Mouse (Mus musculus) MEL (cell line): ENCODE results near the gene Rora. TPM values are rescaled to one million over a fixed set of nuclear protein-coding genes. Genes with fewer than 3 reads are reported as not detected.
A peak's percentile ranks its signal among the peaks of the same experiment; 100 is the strongest.

Source experiments
- DNase-seq: peaks from one replicate; pipeline ENCODE4 v3.0.0; 2011; ENCODE audit warnings: low read depth, low spot score
- H3K27ac ChIP-seq: 2 replicates; pipeline ENCODE4 v1.5.1; 2012; ENCODE audit warnings: low read depth, mild to moderate bottlenecking, control low read depth, low read length, moderate library complexity; ENCODE audit not compliant: control insufficient read depth
- H3K27me3 ChIP-seq, 2 experiments: fragments of 150-350 bp in 1 of 2; sonication (generic) in 1 of 2; 2 replicates each; pipeline ENCODE4 v1.6.1; 2012; ENCODE audit warnings: low read length in 2 of 2, mild to moderate bottlenecking in 2 of 2, improper control_type of control experiment in 1 of 2, moderate library complexity in 1 of 2; ENCODE audit not compliant: insufficient read depth in 2 of 2, control insufficient read depth in 1 of 2
- H3K36me3 ChIP-seq, 2 experiments: 2 replicates each; pipeline ENCODE4 v1.6.1; 2012 to 2014; ENCODE audit warnings: low read length in 2 of 2, improper control_type of control experiment in 1 of 2, inconsistent platforms in 1 of 2, mild to moderate bottlenecking in 1 of 2; ENCODE audit not compliant: insufficient read depth in 2 of 2, control insufficient read depth in 1 of 2
- H3K4me1 ChIP-seq, 2 experiments: fragments of 150-350 bp in 1 of 2; sonication (generic) in 1 of 2; 2 replicates each; pipeline ENCODE4 v1.6.1; 2012; ENCODE audit warnings: low read length in 2 of 2, improper control_type of control experiment in 1 of 2, mild to moderate bottlenecking in 1 of 2; ENCODE audit not compliant: insufficient read depth in 2 of 2, control insufficient read depth in 1 of 2
- H3K4me3 ChIP-seq, 2 experiments: fragments of 150-350 bp in 1 of 2; sonication (generic) in 1 of 2; 2 replicates each; pipeline ENCODE4 v1.5.1; 2012; ENCODE audit warnings: low read depth in 2 of 2, low read length in 2 of 2, mild to moderate bottlenecking in 2 of 2, moderate library complexity in 2 of 2, control low read depth in 1 of 2, improper control_type of control experiment in 1 of 2; ENCODE audit not compliant: control insufficient read depth in 1 of 2, insufficient read depth in 1 of 2
- H3K79me2 ChIP-seq: 2 replicates; pipeline ENCODE4 v1.6.1; 2012; ENCODE audit warnings: mild to moderate bottlenecking, low read length, moderate library complexity; ENCODE audit not compliant: control insufficient read depth, poor library complexity, insufficient read depth
- H3K9ac ChIP-seq: 2 replicates; pipeline ENCODE4 v1.6.1; 2012; ENCODE audit warnings: low read depth, mild to moderate bottlenecking, control low read depth, low read length, moderate library complexity; ENCODE audit not compliant: control insufficient read depth, poor library complexity, severe bottlenecking
- H3K9me3 ChIP-seq: fragments of 150-350 bp; sonication (generic); replicated peaks from 2 replicates; pipeline ENCODE4 v1.6.1; 2012; ENCODE audit warnings: mild to moderate bottlenecking, low read length, improper control_type of control experiment, moderate library complexity; ENCODE audit not compliant: insufficient read depth
- CHD1 ChIP-seq: IDR thresholded peaks from 2 replicates; pipeline ENCODE4 v1.6.1; 2012; ENCODE audit warnings: low read depth, mild to moderate bottlenecking, inconsistent platforms, low read length, improper control_type of control experiment
- CHD2 ChIP-seq: IDR thresholded peaks from 2 replicates; pipeline ENCODE4 v1.6.1; 2011; ENCODE audit warnings: low read length, improper control_type of control experiment
- E2F4 ChIP-seq: IDR thresholded peaks from 2 replicates; pipeline ENCODE4 v1.6.1; 2011; ENCODE audit warnings: low read depth, low read length, improper control_type of control experiment, borderline replicate concordance
- ELF1 ChIP-seq: IDR thresholded peaks from 2 replicates; pipeline ENCODE4 v1.6.1; 2014; ENCODE audit warnings: low read depth, mild to moderate bottlenecking, inconsistent platforms, low read length, improper control_type of control experiment, moderate library complexity
- GABPA ChIP-seq: IDR thresholded peaks from 2 replicates; pipeline ENCODE4 v1.6.1; 2012; ENCODE audit warnings: low read depth, mild to moderate bottlenecking, inconsistent platforms, low read length, improper control_type of control experiment, moderate library complexity
- GATA1 ChIP-seq: IDR thresholded peaks from 2 replicates; pipeline ENCODE4 v1.6.1; 2011; ENCODE audit warnings: low read depth, low read length, improper control_type of control experiment
- KAT2A ChIP-seq: conservative IDR thresholded peaks from 2 replicates; pipeline ENCODE4 v1.6.1; 2012; ENCODE audit warnings: low read depth, low read length, improper control_type of control experiment, inconsistent platforms
- MAZ ChIP-seq: IDR thresholded peaks from 2 replicates; pipeline ENCODE4 v1.6.1; 2012; ENCODE audit warnings: low read depth, mild to moderate bottlenecking, inconsistent platforms, low read length, improper control_type of control experiment
- MEF2A ChIP-seq: IDR thresholded peaks from 2 replicates; pipeline ENCODE4 v1.6.1; 2014; ENCODE audit warnings: low read depth, mild to moderate bottlenecking, inconsistent platforms, low read length, improper control_type of control experiment; ENCODE audit not compliant: poor library complexity, insufficient replicate concordance, severe bottlenecking; ENCODE audit errors: extremely low read depth
- POLR2A ChIP-seq, 2 experiments: IDR thresholded peaks; 2 replicates each; pipeline ENCODE4 v1.6.1; 2011 to 2012; ENCODE audit warnings: low read length in 2 of 2, mild to moderate bottlenecking in 2 of 2, control low read depth in 1 of 2, improper control_type of control experiment in 1 of 2, low read depth in 1 of 2, moderate library complexity in 1 of 2; ENCODE audit not compliant: control insufficient read depth in 1 of 2, insufficient read depth in 1 of 2, poor library complexity in 1 of 2
- SIN3A ChIP-seq: IDR thresholded peaks from 2 replicates; pipeline ENCODE4 v1.6.1; 2012; ENCODE audit warnings: low read length, improper control_type of control experiment, inconsistent platforms
- SMC3 ChIP-seq: IDR thresholded peaks from 2 replicates; pipeline ENCODE4 v1.6.1; 2011; ENCODE audit warnings: low read depth, low read length, improper control_type of control experiment
- TAL1 ChIP-seq: IDR thresholded peaks from 2 replicates; pipeline ENCODE4 v1.6.1; 2012; ENCODE audit warnings: mild to moderate bottlenecking, inconsistent platforms, low read length, moderate library complexity, mixed read lengths
- TBP ChIP-seq: IDR thresholded peaks from 2 replicates; pipeline ENCODE4 v1.8.0; 2011; ENCODE audit warnings: low read depth, low read length, improper control_type of control experiment
- TCF12 ChIP-seq: IDR thresholded peaks from 2 replicates; pipeline ENCODE4 v1.6.1; 2014; ENCODE audit warnings: low read depth, mild to moderate bottlenecking, inconsistent platforms, low read length, improper control_type of control experiment, moderate library complexity
- USF1 ChIP-seq: IDR thresholded peaks from 2 replicates; pipeline ENCODE4 v1.6.1; 2014; ENCODE audit warnings: low read depth, mild to moderate bottlenecking, inconsistent platforms, low read length, improper control_type of control experiment, moderate library complexity
- USF2 ChIP-seq, 2 experiments: IDR thresholded peaks; 2 replicates each; pipeline ENCODE4 v1.6.1; 2011 to 2012; ENCODE audit warnings: improper control_type of control experiment in 2 of 2, low read length in 2 of 2, borderline replicate concordance in 1 of 2, inconsistent platforms in 1 of 2, low read depth in 1 of 2, mild to moderate bottlenecking in 1 of 2; ENCODE audit not compliant: insufficient read depth in 1 of 2
- ZC3H11A ChIP-seq: IDR thresholded peaks from 2 replicates; pipeline ENCODE4 v1.6.1; 2012; ENCODE audit warnings: low read depth, mild to moderate bottlenecking, inconsistent platforms, low read length, improper control_type of control experiment
- polyA plus RNA-seq, 2 experiments: library from polyadenylated mRNA; stranded (reverse) in 1 of 2; unstranded in 1 of 2; fragments of >175 nt in 1 of 2; fragments of >200 nt in 1 of 2; gene quantifications; 2 replicates each; pipeline versions ENCODE4 v1.2.1 to v1.2.4; 2012; ENCODE audit warnings: low replicate concordance in 2 of 2, low read depth in 1 of 2; ENCODE audit not compliant: insufficient read length in 2 of 2, insufficient read depth in 1 of 2, missing spikeins in 1 of 2
- total RNA-seq: library from RNA; depleted of rRNA; stranded (reverse); fragments of 300-350 nt; gene quantifications from 2 replicates; pipeline ENCODE4 v1.2.3, GENCODE M21; 2012

Gene Rora
- total and polyA plus RNA-seq, 3 experiments: not detected

GRCm38 (mm10) chr9:68765595-68765994 lies 112.0 kb downstream of the Rora start:
- TF ChIP-seq SIN3A (no peak), GABPA (no peak), TAL1 (no peak), CHD1 (no peak), CHD2 (no peak), ZC3H11A (no peak), USF1 (no peak), ELF1 (no peak), SMC3 (no peak), MAZ (no peak), MEF2A (no peak), KAT2A (no peak), E2F4 (no peak), GATA1 (no peak), USF2 (IDR thresholded peaks at IDR 0.05; ENCODE audit: borderline replicate concordance in 1 of 2, insufficient read depth in 1 of 2, low read depth in 1 of 2, low read length in 2 of 2) (no peak), TBP (no peak), TCF12 (no peak), POLR2A (IDR thresholded peaks at IDR 0.05; ENCODE audit: control insufficient read depth in 1 of 2, insufficient read depth in 1 of 2, low read depth in 1 of 2, low read length in 2 of 2, poor library complexity in 1 of 2) (no peak)
- H3K27ac ChIP-seq: no peak overlapping the region
- H3K4me3 ChIP-seq: no peak overlapping the region
- H3K27me3 ChIP-seq: no peaks in the 10 kb centered on the region
- no peaks in the 10 kb centered on the region for H3K36me3 ChIP-seq
- peak; percentile 1 for DNase-seq
- no peaks in the 10 kb centered on the region for H3K9me3 ChIP-seq
- H3K9ac ChIP-seq: no peak overlapping the region
- no peaks in the 10 kb centered on the region for H3K4me1 ChIP-seq
- H3K79me2 ChIP-seq: no peaks in the 10 kb centered on the region

GRCm38 (mm10) chr9:68769638-68770037 lies 116.1 kb downstream of the Rora start:
- TF ChIP-seq GATA1 (no peak), KAT2A (no peak), ZC3H11A (no peak)
- TF ChIP-seq, all 39 proteins: peak for 0
- H3K9me3 ChIP-seq: no peaks in the 10 kb centered on the region
- no peaks in the 10 kb centered on the region for H3K36me3 ChIP-seq
- H3K9ac ChIP-seq: no peak overlapping the region
- H3K27ac ChIP-seq: no peak overlapping the region
- H3K4me1 ChIP-seq: no peaks in the 10 kb centered on the region
- H3K79me2 ChIP-seq: no peaks in the 10 kb centered on the region
- H3K4me3 ChIP-seq: no peak overlapping the region
- DNase-seq: no peak
- no peaks in the 10 kb centered on the region for H3K27me3 ChIP-seq
